Mouse (Mus musculus): Measurements from ENCODE around the gene AI464131. TPM values are rescaled to one million over a fixed set of nuclear protein-coding genes. Genes with fewer than 3 reads are reported as not detected.

AI464131 gene
- polyA plus RNA-seq (2011; ENCODE audit: insufficient read depth, insufficient read length, low replicate concordance, missing spikeins) = 0.31 TPM in 1 of 2 replicates, not detected in the other

- 3% methylated on average over 18 of the region's 18 CpGs for WGBS
- TF ChIP-seq CTCF (IDR thresholded peaks at IDR 0.05; ENCODE audit: control insufficient read depth, insufficient read depth, low read length) (no peak), POLR2A (IDR thresholded peaks at IDR 0.05; ENCODE audit: borderline replicate concordance, control insufficient read depth, low read depth, low read length) (no peak)
- Histone ChIP-seq H3K4me3 (replicated peaks; ENCODE audit: control insufficient read depth, low read depth, low read length) (no peak within 1 kb of the TSS), H3K27ac (ENCODE audit: control insufficient read depth, insufficient read depth, low read depth, low read length, poor library complexity) (no peak within 1 kb of the TSS), H3K4me1 (ENCODE audit: control insufficient read depth, insufficient read depth, low read length) (peaks cover 2% of the 10 kb centered on the region)
These were observed at the start of gene AI464131 for GRCm38 (mm10) chr4:41502986-41503412. TSS of gene AI464131 (minus strand) at chr4:41503076.

DNA sequence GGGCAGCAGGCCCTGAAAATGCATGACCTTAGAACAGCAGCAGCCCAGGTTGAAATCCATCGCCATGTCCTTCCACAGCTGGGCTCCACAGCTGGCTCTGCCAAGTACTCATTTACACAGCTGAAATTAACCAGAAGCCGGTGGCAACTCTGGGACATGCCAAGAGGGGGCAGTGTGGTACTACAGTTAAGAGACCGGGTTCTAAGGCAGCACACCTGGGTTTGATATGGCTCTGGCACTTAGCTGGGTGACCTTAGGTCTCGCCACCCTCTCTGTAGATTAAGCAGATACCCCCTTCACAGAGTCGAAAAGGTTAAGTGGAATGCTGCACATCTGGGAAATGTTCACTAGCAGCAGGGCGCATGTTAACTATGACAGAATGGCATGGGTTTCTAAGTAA is 49.7 kb upstream of the AI464131 start:
- Histone ChIP-seq H3K27ac (ENCODE audit: control insufficient read depth, insufficient read depth, low read depth, low read length, poor library complexity) (no peak overlapping the region), H3K4me1 (ENCODE audit: control insufficient read depth, insufficient read depth, low read length) (no peaks in the 10 kb centered on the region; the same call in 1 of the 2 replicates), H3K4me3 (replicated peaks; ENCODE audit: control insufficient read depth, low read depth, low read length) (no peak overlapping the region)
- WGBS = 36% methylated on average over 6 of the region's 6 CpGs
- TF ChIP-seq CTCF (IDR thresholded peaks at IDR 0.05; ENCODE audit: control insufficient read depth, insufficient read depth, low read length) (peak; percentile 74), POLR2A (IDR thresholded peaks at IDR 0.05; ENCODE audit: borderline replicate concordance, control insufficient read depth, low read depth, low read length) (no peak)

GRCm38 (mm10) chr4:41547086-41547485 is 44.2 kb upstream of the AI464131 start:
- WGBS = 86% methylated on average over 1 of the region's 1 CpGs
- H3K4me1 ChIP-seq (ENCODE audit: control insufficient read depth, insufficient read depth, low read length) = no peaks in the 10 kb centered on the region
- no peak overlapping the region for H3K27ac ChIP-seq (ENCODE audit: control insufficient read depth, insufficient read depth, low read depth, low read length, poor library complexity)
- no peak overlapping the region for H3K4me3 ChIP-seq (replicated peaks; ENCODE audit: control insufficient read depth, low read depth, low read length)
- no peak for TF ChIP-seq CTCF (IDR thresholded peaks at IDR 0.05; ENCODE audit: control insufficient read depth, insufficient read depth, low read length)
- no peak for TF ChIP-seq POLR2A (IDR thresholded peaks at IDR 0.05; ENCODE audit: borderline replicate concordance, control insufficient read depth, low read depth, low read length)

DNA sequence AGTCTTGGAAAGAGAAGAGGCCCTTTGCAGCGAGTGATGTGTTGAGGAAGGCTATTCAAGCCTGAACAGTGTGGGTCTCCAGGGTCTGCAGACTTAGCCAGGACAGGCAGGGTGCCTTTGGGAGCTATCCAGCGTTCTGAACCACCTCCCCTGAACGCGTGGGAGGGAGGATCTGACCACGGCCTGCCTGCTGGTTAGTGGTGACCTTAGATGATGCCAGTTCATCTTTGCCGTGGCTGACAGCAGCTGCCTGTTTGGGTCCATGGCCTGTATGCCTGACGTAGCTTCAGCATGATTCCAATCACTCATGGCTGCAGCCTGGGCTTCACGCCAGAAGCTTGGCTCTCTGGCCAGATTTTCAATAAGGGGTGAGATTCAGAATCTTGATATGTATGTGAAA is 43.1 kb upstream of the AI464131 start:
- WGBS = 30% methylated on average over 8 of the region's 8 CpGs
- Histone ChIP-seq H3K27ac (ENCODE audit: control insufficient read depth, insufficient read depth, low read depth, low read length, poor library complexity) (no peak overlapping the region), H3K4me3 (replicated peaks; ENCODE audit: control insufficient read depth, low read depth, low read length) (no peak overlapping the region), H3K4me1 (ENCODE audit: control insufficient read depth, insufficient read depth, low read length) (no peaks in the 10 kb centered on the region)
- TF ChIP-seq POLR2A (IDR thresholded peaks at IDR 0.05; ENCODE audit: borderline replicate concordance, control insufficient read depth, low read depth, low read length) = no peak
- no peak for TF ChIP-seq CTCF (IDR thresholded peaks at IDR 0.05; ENCODE audit: control insufficient read depth, insufficient read depth, low read length)

GRCm38 (mm10) chr4:41542136-41542535 is 39.3 kb upstream of the AI464131 start:
- no peak for TF ChIP-seq POLR2A (IDR thresholded peaks at IDR 0.05; ENCODE audit: borderline replicate concordance, control insufficient read depth, low read depth, low read length)
- TF ChIP-seq CTCF (IDR thresholded peaks at IDR 0.05; ENCODE audit: control insufficient read depth, insufficient read depth, low read length) = no peak
- WGBS = 69% methylated on average over 8 of the region's 8 CpGs
- Histone ChIP-seq H3K4me3 (replicated peaks; ENCODE audit: control insufficient read depth, low read depth, low read length) (no peak overlapping the region), H3K27ac (ENCODE audit: control insufficient read depth, insufficient read depth, low read depth, low read length, poor library complexity) (no peak overlapping the region), H3K4me1 (ENCODE audit: control insufficient read depth, insufficient read depth, low read length) (no peaks in the 10 kb centered on the region)

- Histone ChIP-seq H3K27ac (ENCODE audit: control insufficient read depth, insufficient read depth, low read depth, low read length, poor library complexity) (no peak overlapping the region), H3K4me3 (replicated peaks; ENCODE audit: control insufficient read depth, low read depth, low read length) (no peak overlapping the region), H3K4me1 (ENCODE audit: control insufficient read depth, insufficient read depth, low read length) (no peaks in the 10 kb centered on the region)
- WGBS = 76% methylated on average over 5 of the region's 5 CpGs
- TF ChIP-seq POLR2A (IDR thresholded peaks at IDR 0.05; ENCODE audit: borderline replicate concordance, control insufficient read depth, low read depth, low read length) (no peak), CTCF (IDR thresholded peaks at IDR 0.05; ENCODE audit: control insufficient read depth, insufficient read depth, low read length) (no peak)
These were observed 32.0 kb upstream of the AI464131 start for GRCm38 (mm10) chr4:41534866-41535265.

- 34% methylated on average over 6 of the region's 6 CpGs for WGBS
- Histone ChIP-seq H3K27ac (ENCODE audit: control insufficient read depth, insufficient read depth, low read depth, low read length, poor library complexity) (no peak overlapping the region), H3K4me1 (ENCODE audit: control insufficient read depth, insufficient read depth, low read length) (no peaks in the 10 kb centered on the region), H3K4me3 (replicated peaks; ENCODE audit: control insufficient read depth, low read depth, low read length) (no peak overlapping the region)
- TF ChIP-seq POLR2A (IDR thresholded peaks at IDR 0.05; ENCODE audit: borderline replicate concordance, control insufficient read depth, low read depth, low read length) (no peak), CTCF (IDR thresholded peaks at IDR 0.05; ENCODE audit: control insufficient read depth, insufficient read depth, low read length) (no peak)
These were observed 29.5 kb upstream of the AI464131 start for GRCm38 (mm10) chr4:41532420-41532819.

- no peak for TF ChIP-seq POLR2A (IDR thresholded peaks at IDR 0.05; ENCODE audit: borderline replicate concordance, control insufficient read depth, low read depth, low read length)
- no peak for TF ChIP-seq CTCF (IDR thresholded peaks at IDR 0.05; ENCODE audit: control insufficient read depth, insufficient read depth, low read length)
- no peaks in the 10 kb centered on the region for H3K4me1 ChIP-seq (ENCODE audit: control insufficient read depth, insufficient read depth, low read length)
- WGBS = 76% methylated on average over 8 of the region's 8 CpGs
- H3K27ac ChIP-seq (ENCODE audit: control insufficient read depth, insufficient read depth, low read depth, low read length, poor library complexity) = no peak overlapping the region
- H3K4me3 ChIP-seq (replicated peaks; ENCODE audit: control insufficient read depth, low read depth, low read length) = no peak overlapping the region
These were observed 25.1 kb upstream of the AI464131 start for GRCm38 (mm10) chr4:41527996-41528395.

- no peaks in the 10 kb centered on the region for H3K4me1 ChIP-seq (ENCODE audit: control insufficient read depth, insufficient read depth, low read length)
- no peak for TF ChIP-seq CTCF (IDR thresholded peaks at IDR 0.05; ENCODE audit: control insufficient read depth, insufficient read depth, low read length)
- TF ChIP-seq POLR2A (IDR thresholded peaks at IDR 0.05; ENCODE audit: borderline replicate concordance, control insufficient read depth, low read depth, low read length) = no peak
- WGBS = 81% methylated on average over 13 of the region's 13 CpGs
- no peak overlapping the region for H3K4me3 ChIP-seq (replicated peaks; ENCODE audit: control insufficient read depth, low read depth, low read length)
- H3K27ac ChIP-seq (ENCODE audit: control insufficient read depth, insufficient read depth, low read depth, low read length, poor library complexity) = no peak overlapping the region
These were observed 24.2 kb upstream of the AI464131 start for GRCm38 (mm10) chr4:41527076-41527475.
